ENCODE assay signal across 22 mouse cellular contexts in genomic region chr17:29508927-29509608, GRCm38 (mm10). TPM values are rescaled to one million over a fixed set of nuclear protein-coding genes. Genes with fewer than 3 reads are reported as not detected.
DNase-seq lines count a peak whose midpoint lies in the region; ATAC-seq and TF ChIP-seq lines count a peak whose summit lies in the region.
"Had no signal": no experiment of that assay in that cellular context is flagged by ENCODE, and none has a peak within 500 bp of the region (broad histone marks: within the 10 kb centered on the region; RNA-seq: fewer than 3 reads in every experiment).

No protein-coding gene starts in this region.

- TF ChIP-seq EP300 in liver, postnatal 0 days (IDR thresholded peaks at IDR 0.05; ENCODE audit: low read depth): no peak

- H3K9ac ChIP-seq in forebrain, embryonic 11.5 days (ENCODE audit: low read length): no peak overlapping the region
- no peak overlapping the region for H3K9ac ChIP-seq in forebrain, embryonic 14.5 days (ENCODE audit: low read length)
- no peak overlapping the region for H3K9ac ChIP-seq in midbrain, embryonic 16.5 days (ENCODE audit: low read depth, low read length)
- H3K9ac ChIP-seq in liver, postnatal 0 days (replicated peaks): peak overlapping the region; percentile 49
- H3K9ac ChIP-seq: embryonic facial prominence, embryonic 15.5 days; forebrain, postnatal 0 days; hindbrain, embryonic 12.5 days; midbrain, embryonic 12.5 days had no signal

- no peak overlapping the region for H3K4me2 ChIP-seq in forebrain, embryonic 11.5 days (ENCODE audit: low read depth, low read length, severe bottlenecking)
- no peak overlapping the region for H3K4me2 ChIP-seq in forebrain, embryonic 14.5 days (ENCODE audit: low read length)
- no peak overlapping the region for H3K4me2 ChIP-seq in midbrain, embryonic 16.5 days (ENCODE audit: low read length)
- 0 out of 2 replicates have a peak overlapping the region, but pooled peaks have one; percentile 16 for H3K4me2 ChIP-seq in liver, postnatal 0 days (ENCODE audit: low read depth, low read length)
- H3K4me2 ChIP-seq: embryonic facial prominence, embryonic 15.5 days; hindbrain, embryonic 12.5 days; midbrain, embryonic 12.5 days had no signal

- H3K27me3 ChIP-seq in forebrain, embryonic 11.5 days (ENCODE audit: control insufficient read depth, insufficient read depth, low read length): no peaks in the 10 kb centered on the region
- no peaks in the 10 kb centered on the region for H3K27me3 ChIP-seq in forebrain, embryonic 14.5 days (replicated peaks; ENCODE audit: control insufficient read depth, insufficient read depth, low read length)
- H3K27me3 ChIP-seq in midbrain, embryonic 10.5 days (ENCODE audit: low read depth, poor library complexity, severe bottlenecking): peaks cover 2% of the 10 kb centered on the region; the same call in 1 of the 2 replicates
- no peaks in the 10 kb centered on the region for H3K27me3 ChIP-seq in midbrain, embryonic 16.5 days (ENCODE audit: control insufficient read depth, insufficient read depth, low read depth, low read length)
- H3K27me3 ChIP-seq in liver, postnatal 0 days (ENCODE audit: insufficient read depth, low read length): no peaks in the 10 kb centered on the region
- H3K27me3 ChIP-seq: embryonic facial prominence, embryonic 15.5 days; hindbrain, embryonic 12.5 days; midbrain, embryonic 12.5 days had no signal

- H3K36me3 ChIP-seq in forebrain, embryonic 11.5 days (ENCODE audit: control insufficient read depth, insufficient read depth, low read length): no peaks in the 10 kb centered on the region
- no peaks in the 10 kb centered on the region for H3K36me3 ChIP-seq in forebrain, embryonic 14.5 days (ENCODE audit: control insufficient read depth, insufficient read depth, low read length)
- H3K36me3 ChIP-seq in midbrain, embryonic 10.5 days: no peaks in the 10 kb centered on the region
- H3K36me3 ChIP-seq in midbrain, embryonic 16.5 days (ENCODE audit: control insufficient read depth, insufficient read depth, low read length): no peaks in the 10 kb centered on the region
- H3K36me3 ChIP-seq in liver, postnatal 0 days (replicated peaks; ENCODE audit: insufficient read depth, low read length): no peaks in the 10 kb centered on the region
- H3K36me3 ChIP-seq: embryonic facial prominence, embryonic 15.5 days; hindbrain, embryonic 12.5 days; midbrain, embryonic 12.5 days had no signal

- DNase-seq in forebrain, embryonic 11.5 days (ENCODE audit: low spot score): peak; percentile 33
- no peak for DNase-seq in forebrain, embryonic 14.5 days (ENCODE audit: low spot score)
- no peak for DNase-seq in midbrain, embryonic 10.5 days (ENCODE audit: low spot score)
- DNase-seq in induced T-regulatory cell, adult 2 months (ENCODE audit: low read depth): peak; percentile 28
- peak; percentile 64 for DNase-seq in liver, postnatal 0 days
- no peak for DNase-seq in adrenal gland, adult 2 months
- no peak for DNase-seq in ovary, adult 18-20 months (ENCODE audit: low spot score)
- DNase-seq: adrenal gland, postnatal 14 days; cerebellum, adult 2 months; forebrain, postnatal 0 days; gastrocnemius, postnatal 10 days; kidney, postnatal 25 days; left cerebral cortex, postnatal 4 days had no signal

- H3K4me1 ChIP-seq in forebrain, embryonic 11.5 days (replicated peaks; ENCODE audit: control insufficient read depth, insufficient read depth, low read length): no peaks in the 10 kb centered on the region
- H3K4me1 ChIP-seq in forebrain, embryonic 14.5 days (ENCODE audit: control insufficient read depth, insufficient read depth, low read length): no peaks in the 10 kb centered on the region
- H3K4me1 ChIP-seq in midbrain, embryonic 10.5 days: peaks cover 5% of the 10 kb centered on the region; the same call in 1 of the 2 replicates
- H3K4me1 ChIP-seq in midbrain, embryonic 16.5 days (ENCODE audit: control insufficient read depth, insufficient read depth, low read length): no peaks in the 10 kb centered on the region
- peaks cover 33% of the 10 kb centered on the region for H3K4me1 ChIP-seq in liver, postnatal 0 days (ENCODE audit: insufficient read depth)
- H3K4me1 ChIP-seq: embryonic facial prominence, embryonic 15.5 days; hindbrain, embryonic 12.5 days; midbrain, embryonic 12.5 days had no signal

- TF ChIP-seq CTCF in liver, postnatal 0 days (IDR thresholded peaks at IDR 0.05; ENCODE audit: low read depth): no peak

- H3K9me3 ChIP-seq in forebrain, embryonic 11.5 days (ENCODE audit: control insufficient read depth, low read length): no peaks in the 10 kb centered on the region
- H3K9me3 ChIP-seq in forebrain, embryonic 14.5 days (replicated peaks; ENCODE audit: control insufficient read depth, low read length): no peaks in the 10 kb centered on the region
- H3K9me3 ChIP-seq in midbrain, embryonic 10.5 days (replicated peaks): no peaks in the 10 kb centered on the region
- H3K9me3 ChIP-seq in midbrain, embryonic 16.5 days (replicated peaks; ENCODE audit: control insufficient read depth, low read length, poor library complexity, severe bottlenecking): no peaks in the 10 kb centered on the region
- no peaks in the 10 kb centered on the region for H3K9me3 ChIP-seq in liver, postnatal 0 days (ENCODE audit: low read length)
- H3K9me3 ChIP-seq: hindbrain, embryonic 12.5 days; midbrain, embryonic 12.5 days had no signal

- no peak for ATAC-seq in forebrain, embryonic 11.5 days (replicated peaks; ENCODE audit: low FRiP score)
- ATAC-seq in forebrain, embryonic 14.5 days: no peak
- no peak for ATAC-seq in midbrain, embryonic 16.5 days
- ATAC-seq in liver, postnatal 0 days: peak; percentile 38
- ATAC-seq: forebrain, postnatal 0 days; intestine, embryonic 16.5 days had no signal

- no peak overlapping the region for H3K4me3 ChIP-seq in forebrain, embryonic 11.5 days (ENCODE audit: low read depth, low read length)
- no peak overlapping the region for H3K4me3 ChIP-seq in forebrain, embryonic 14.5 days (ENCODE audit: low read depth, low read length)
- no peak overlapping the region for H3K4me3 ChIP-seq in midbrain, embryonic 10.5 days
- H3K4me3 ChIP-seq in midbrain, embryonic 16.5 days (ENCODE audit: low read depth, low read length): no peak overlapping the region
- H3K4me3 ChIP-seq in liver, postnatal 0 days (ENCODE audit: low read depth, low read length): no peak overlapping the region
- H3K4me3 ChIP-seq: embryonic facial prominence, embryonic 15.5 days; hindbrain, embryonic 12.5 days; midbrain, embryonic 12.5 days; myocyte had no signal

- 77% methylated on average over 12 of the region's 12 CpGs for WGBS in forebrain, embryonic 11.5 days
- WGBS in forebrain, embryonic 14.5 days: 76% methylated on average over 12 of the region's 12 CpGs
- WGBS in midbrain, embryonic 10.5 days: 82% methylated on average over 12 of the region's 12 CpGs
- WGBS in midbrain, embryonic 16.5 days: 73% methylated on average over 12 of the region's 12 CpGs
- WGBS in liver, postnatal 0 days (ENCODE audit: insufficient replicate concordance): 40% methylated on average over 12 of the region's 12 CpGs

- no peak overlapping the region for H3K27ac ChIP-seq in forebrain, embryonic 11.5 days (ENCODE audit: low read depth, low read length)
- H3K27ac ChIP-seq in forebrain, embryonic 14.5 days (ENCODE audit: low read depth, low read length): no peak overlapping the region
- H3K27ac ChIP-seq in midbrain, embryonic 10.5 days (replicated peaks): 0 out of 2 replicates have a peak overlapping the region, but pooled peaks have one; percentile 28
- no peak overlapping the region for H3K27ac ChIP-seq in midbrain, embryonic 16.5 days (ENCODE audit: low read length)
- peak overlapping the region; percentile 76 for H3K27ac ChIP-seq in liver, postnatal 0 days (ENCODE audit: low read depth)
- H3K27ac ChIP-seq: embryonic facial prominence, embryonic 15.5 days; hindbrain, embryonic 12.5 days; midbrain, embryonic 12.5 days had no signal

RNA-seq across cellular contexts. Expression of gene Pim1, which starts 18.5 kb away (rescaled TPM):
- 21.1 and 22.5 TPM in 2 replicates for polyA plus RNA-seq in forebrain, embryonic 11.5 days (2014; fragmentation: Nextera tagmentation; extraction: Ambion mirVana)
- 11.4 and 15.7 TPM in 2 replicates for polyA plus RNA-seq in forebrain, embryonic 14.5 days (2014; fragmentation: Nextera tagmentation; extraction: Ambion mirVana)
- 27.2 and 33.8 TPM in 2 replicates for polyA plus RNA-seq in midbrain, embryonic 10.5 days (2016; fragmentation: Nextera tagmentation; extraction: Ambion mirVana)
- 7.3 and 7.6 TPM in 2 replicates for polyA plus RNA-seq in midbrain, embryonic 16.5 days (2015; fragmentation: Nextera tagmentation; extraction: Ambion mirVana)
- polyA plus RNA-seq in liver, postnatal 0 days (2015; fragmentation: Nextera tagmentation; extraction: Ambion mirVana): 35.6 and 57.1 TPM in 2 replicates
- 100 to 1,000 TPM; 120 to 124 TPM for total RNA-seq in adrenal gland, adult 2 months (2021)
- polyA plus RNA-seq in adrenal gland, adult 2 months (2012; rRNA removed): 150 and 153 TPM in 2 replicates

RNA-seq across cellular contexts. Expression of gene Gm17657, which starts 40.4 kb away (rescaled TPM):
- polyA plus RNA-seq in forebrain, embryonic 11.5 days (2014; fragmentation: Nextera tagmentation; extraction: Ambion mirVana): not detected in 2 replicates
- not detected in 2 replicates for polyA plus RNA-seq in forebrain, embryonic 14.5 days (2014; fragmentation: Nextera tagmentation; extraction: Ambion mirVana)
- polyA plus RNA-seq in midbrain, embryonic 10.5 days (2016; fragmentation: Nextera tagmentation; extraction: Ambion mirVana): not detected in 2 replicates
- not detected in 2 replicates for polyA plus RNA-seq in midbrain, embryonic 16.5 days (2015; fragmentation: Nextera tagmentation; extraction: Ambion mirVana)
- not detected in 2 replicates for polyA plus RNA-seq in liver, postnatal 0 days (2015; fragmentation: Nextera tagmentation; extraction: Ambion mirVana)
- not detected for total RNA-seq in adrenal gland, adult 2 months (2021)
- polyA plus RNA-seq in adrenal gland, adult 2 months (2012; rRNA removed): not detected in 2 replicates
- total RNA-seq: adrenal gland, postnatal 14 days; forebrain, postnatal 0 days; gastrocnemius, postnatal 10 days; layer of hippocampus, postnatal 10 days; left cerebral cortex, postnatal 4 days had no signal
- polyA plus RNA-seq: cerebellum, adult 2 months; embryonic facial prominence, embryonic 15.5 days; forebrain, postnatal 0 days; heart, embryonic 14.5 days; hindbrain, embryonic 12.5 days; intestine, embryonic 16.5 days; lung, embryonic 16.5 days; midbrain, embryonic 12.5 days; myocyte had no signal

RNA-seq across cellular contexts. Expression of gene Tbc1d22b, which starts 40.5 kb away (rescaled TPM):
- polyA plus RNA-seq in forebrain, embryonic 11.5 days (2014; fragmentation: Nextera tagmentation; extraction: Ambion mirVana): 20.9 and 21.9 TPM in 2 replicates
- polyA plus RNA-seq in forebrain, embryonic 14.5 days (2014; fragmentation: Nextera tagmentation; extraction: Ambion mirVana): 18.4 and 21.3 TPM in 2 replicates
- polyA plus RNA-seq in midbrain, embryonic 10.5 days (2016; fragmentation: Nextera tagmentation; extraction: Ambion mirVana): 18.8 and 19.9 TPM in 2 replicates
- polyA plus RNA-seq in midbrain, embryonic 16.5 days (2015; fragmentation: Nextera tagmentation; extraction: Ambion mirVana): 29.5 and 32.2 TPM in 2 replicates
- polyA plus RNA-seq in liver, postnatal 0 days (2015; fragmentation: Nextera tagmentation; extraction: Ambion mirVana): 1.9 and 2.1 TPM in 2 replicates
- 10 to 100 TPM; 24.2 to 30.5 TPM for total RNA-seq in adrenal gland, adult 2 months (2021)
- polyA plus RNA-seq in adrenal gland, adult 2 months (2012; rRNA removed): 25.7 and 30.6 TPM in 2 replicates

RNA-seq across cellular contexts. Expression of gene Tmem217, which starts 43.1 kb away (rescaled TPM):
- polyA plus RNA-seq in forebrain, embryonic 11.5 days (2014; fragmentation: Nextera tagmentation; extraction: Ambion mirVana): 0.55 and 0.71 TPM in 2 replicates
- 0.25 TPM in 1 of 2 replicates, not detected in the other for polyA plus RNA-seq in forebrain, embryonic 14.5 days (2014; fragmentation: Nextera tagmentation; extraction: Ambion mirVana)
- polyA plus RNA-seq in midbrain, embryonic 10.5 days (2016; fragmentation: Nextera tagmentation; extraction: Ambion mirVana): 1.1 and 1.3 TPM in 2 replicates
- polyA plus RNA-seq in midbrain, embryonic 16.5 days (2015; fragmentation: Nextera tagmentation; extraction: Ambion mirVana): 0.89 and 1.3 TPM in 2 replicates
- not detected in 2 replicates for polyA plus RNA-seq in liver, postnatal 0 days (2015; fragmentation: Nextera tagmentation; extraction: Ambion mirVana)
- not detected for total RNA-seq in adrenal gland, adult 2 months (2021)
- polyA plus RNA-seq in adrenal gland, adult 2 months (2012; rRNA removed): 0.88 and 1.6 TPM in 2 replicates
- total RNA-seq: adrenal gland, postnatal 14 days; forebrain, postnatal 0 days; gastrocnemius, postnatal 10 days; layer of hippocampus, postnatal 10 days; left cerebral cortex, postnatal 4 days had no signal
- polyA plus RNA-seq: myocyte had no signal

Comparison
In these comparisons a context has a peak if more than half of its experiments do, and no peak if none do; other contexts are left out.
1. DNase-seq: peak in forebrain, embryonic 11.5 days (single experiment), induced T-regulatory cell, adult 2 months (single experiment) and liver, postnatal 0 days (single experiment); none in forebrain, embryonic 14.5 days (single experiment), midbrain, embryonic 10.5 days (single experiment), adrenal gland, adult 2 months (single experiment) and ovary, adult 18-20 months (single experiment).
2. H3K27ac ChIP-seq: peak in midbrain, embryonic 10.5 days (single experiment) and liver, postnatal 0 days (single experiment); none in forebrain, embryonic 11.5 days (single experiment), forebrain, embryonic 14.5 days (single experiment) and midbrain, embryonic 16.5 days (single experiment).